Mouse (Mus musculus): ENCODE data around the gene Rab33a.

- no peak for TF ChIP-seq POLR2A (IDR thresholded peaks at IDR 0.05; ENCODE audit: extremely low read depth, insufficient read depth, low read length)
- TF ChIP-seq CTCF (IDR thresholded peaks at IDR 0.05; ENCODE audit: extremely low read depth, insufficient read depth, low read length) = no peak
These were observed 37.4 kb upstream of the Rab33a start for GRCm38 (mm10) chrX:48481687-48482086.
